Mouse (Mus musculus) G1E (cell line): Measurements from ENCODE around the gene Fam160a1. TPM values are rescaled to one million over a fixed set of nuclear protein-coding genes. Genes with fewer than 3 reads are reported as not detected.

ENCODE experiments used
- ATAC-seq: 2 replicates; pipeline ENCODE4 v1.8.0; 2016; ENCODE audit warnings: mild to moderate bottlenecking; ENCODE audit not compliant: insufficient number of reproducible peaks, poor library complexity, low FRiP score, severe bottlenecking; ENCODE audit errors: extremely low read depth
- DNase-seq: peaks from one replicate; pipeline ENCODE4 v3.0.0; 2012; ENCODE audit warnings: low spot score
- H3K27me3 ChIP-seq: 2 replicates; pipeline ENCODE4 v1.6.1; 2012; ENCODE audit warnings: mild to moderate bottlenecking, low read length, inconsistent platforms; ENCODE audit not compliant: insufficient read depth
- H3K36me3 ChIP-seq: replicated peaks from 2 replicates; pipeline ENCODE3; 2012; ENCODE audit warnings: mild to moderate bottlenecking, inconsistent platforms
- H3K4me1 ChIP-seq: 2 replicates; pipeline ENCODE4 v1.6.1; 2012; ENCODE audit warnings: low read depth, low read length, inconsistent platforms, mixed read lengths; ENCODE audit not compliant: insufficient read depth
- H3K4me3 ChIP-seq: 2 replicates; pipeline ENCODE4 v1.5.1; 2012; ENCODE audit warnings: low read depth, mild to moderate bottlenecking, inconsistent platforms, low read length, moderate library complexity, mixed read lengths
- H3K9me3 ChIP-seq: replicated peaks from 2 replicates; pipeline ENCODE4 v1.6.1; 2012; ENCODE audit warnings: inconsistent platforms
- CTCF ChIP-seq: IDR thresholded peaks from 2 replicates; pipeline ENCODE4 v1.5.1; 2012; ENCODE audit warnings: low read depth, low read length, inconsistent platforms, mixed read lengths
- GATA1 ChIP-seq: IDR thresholded peaks from 2 replicates; pipeline ENCODE4 v1.6.1; 2012; ENCODE audit warnings: borderline replicate concordance, low read length, inconsistent platforms, mixed read lengths
- GATA2 ChIP-seq: IDR thresholded peaks from 2 replicates; pipeline ENCODE4 v1.6.1; 2012; ENCODE audit warnings: low read depth, low read length, inconsistent platforms, borderline replicate concordance
- POLR2AphosphoS5 ChIP-seq: IDR thresholded peaks from 2 replicates; pipeline ENCODE4 v1.6.1; 2012; ENCODE audit warnings: low read depth, low read length, inconsistent platforms; ENCODE audit not compliant: insufficient replicate concordance
- TAL1 ChIP-seq: conservative IDR thresholded peaks from 2 replicates; pipeline ENCODE4 v1.6.1; 2012; ENCODE audit warnings: low read depth, low read length, inconsistent platforms, mixed read lengths
- polyA plus RNA-seq: library from polyadenylated mRNA; stranded (reverse); fragments of >175 nt; gene quantifications from 2 replicates; pipeline ENCODE4 v1.2.3, GENCODE M21; 2012
- total RNA-seq, 2 experiments: library from RNA; stranded (forward) in 1 of 2; stranded (reverse) in 1 of 2; fragments of 200-1000 nt in 1 of 2; fragments of >200 nt in 1 of 2; fragmentation: Nextera tagmentation in 1 of 2; gene quantifications; 2 replicates each; pipeline ENCODE4 v1.2.3; 2014 to 2017

Gene Fam160a1
- total and polyA plus RNA-seq, 3 experiments = 0.16 TPM; not detected in 2

- no peak for TF ChIP-seq CTCF
- no peak for TF ChIP-seq POLR2AphosphoS5
- no peak for TF ChIP-seq GATA2
- no peak for TF ChIP-seq TAL1
- no peak for TF ChIP-seq GATA1
- DNase-seq (no peak), ATAC-seq (no peak)
- H3K4me3 ChIP-seq = no peak overlapping the region
- H3K9me3 ChIP-seq = no peaks in the 10 kb centered on the region
- no peaks in the 10 kb centered on the region for H3K4me1 ChIP-seq
- no peaks in the 10 kb centered on the region for H3K27me3 ChIP-seq
- H3K36me3 ChIP-seq = no peaks in the 10 kb centered on the region
These were observed 40.0 kb upstream of the Fam160a1 start for GRCm38 (mm10) chr3:85857083-85857482.

DNA sequence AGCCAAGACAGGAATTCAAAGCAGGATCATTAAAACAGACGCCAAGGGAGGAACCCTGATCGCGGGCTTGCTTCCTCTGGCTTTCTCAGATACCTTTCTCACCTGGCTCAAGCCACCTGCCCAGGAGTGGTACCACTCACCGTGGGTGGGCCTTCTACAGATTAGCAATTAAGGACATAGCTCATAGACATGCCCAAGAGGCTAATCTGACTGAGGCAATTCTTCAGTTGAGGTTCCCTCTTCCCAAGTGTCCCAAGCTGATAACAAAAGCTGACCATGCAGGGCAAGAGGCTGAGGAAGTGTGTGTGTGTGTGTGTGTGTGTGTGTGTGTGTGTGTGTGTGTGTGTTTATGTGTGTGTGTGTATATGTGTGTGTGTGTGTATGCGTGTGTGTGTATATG lies 38.9 kb upstream of the Fam160a1 start:
- no peaks in the 10 kb centered on the region for H3K9me3 ChIP-seq
- no peaks in the 10 kb centered on the region for H3K27me3 ChIP-seq
- H3K36me3 ChIP-seq = no peaks in the 10 kb centered on the region
- no peak for TF ChIP-seq POLR2AphosphoS5
- no peak for TF ChIP-seq GATA2
- no peak for TF ChIP-seq CTCF
- TF ChIP-seq TAL1 = no peak
- TF ChIP-seq GATA1 = no peak
- ATAC-seq = no peak
- no peaks in the 10 kb centered on the region for H3K4me1 ChIP-seq
- DNase-seq = no peak
- H3K4me3 ChIP-seq = no peak overlapping the region

- TF ChIP-seq GATA1 (no peak), GATA2 (no peak), POLR2AphosphoS5 (no peak), TAL1 (no peak), CTCF (no peak)
- DNase-seq = no peak
- no peaks in the 10 kb centered on the region for H3K27me3 ChIP-seq
- H3K36me3 ChIP-seq = no peaks in the 10 kb centered on the region
- ATAC-seq = no peak
- H3K4me1 ChIP-seq = no peaks in the 10 kb centered on the region
- no peaks in the 10 kb centered on the region for H3K9me3 ChIP-seq
- H3K4me3 ChIP-seq = no peak overlapping the region
These were observed 38.0 kb upstream of the Fam160a1 start for GRCm38 (mm10) chr3:85855043-85855442.

DNA sequence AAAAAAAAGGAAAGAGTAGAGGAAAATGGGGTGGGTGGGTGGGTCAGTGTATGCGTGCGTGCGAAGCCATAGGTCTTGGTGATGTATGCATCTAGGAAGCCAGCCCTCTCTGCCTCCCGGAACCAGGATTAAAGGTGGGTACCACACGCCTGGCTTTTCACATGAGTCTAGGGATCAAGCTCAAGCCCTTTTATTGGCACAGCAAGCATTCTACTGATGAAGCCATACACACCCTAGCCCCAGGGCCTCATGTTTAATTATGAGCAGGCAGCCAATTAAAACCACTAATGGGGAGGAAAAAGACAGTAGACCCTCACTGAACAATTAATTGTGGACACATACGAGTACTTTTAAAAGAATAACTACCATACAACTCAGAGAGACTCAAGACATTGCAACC lies 37.1 kb upstream of the Fam160a1 start:
- Histone ChIP-seq H3K4me3 (no peak overlapping the region), H3K27me3 (no peaks in the 10 kb centered on the region), H3K4me1 (no peaks in the 10 kb centered on the region), H3K9me3 (no peaks in the 10 kb centered on the region), H3K36me3 (no peaks in the 10 kb centered on the region)
- ATAC-seq (no peak), DNase-seq (no peak)
- TF ChIP-seq TAL1 (no peak), CTCF (no peak), GATA2 (no peak)

GRCm38 (mm10) chr3:85853715-85854114 lies 36.6 kb upstream of the Fam160a1 start:
- TF ChIP-seq CTCF (no peak), GATA2 (no peak), POLR2AphosphoS5 (no peak), GATA1 (no peak), TAL1 (no peak)
- DNase-seq = no peak
- H3K4me3 ChIP-seq = no peak overlapping the region
- no peaks in the 10 kb centered on the region for H3K4me1 ChIP-seq
- no peaks in the 10 kb centered on the region for H3K9me3 ChIP-seq
- H3K36me3 ChIP-seq = no peaks in the 10 kb centered on the region
- no peaks in the 10 kb centered on the region for H3K27me3 ChIP-seq
- no peak for ATAC-seq

- DNase-seq (no peak), ATAC-seq (no peak)
- no peaks in the 10 kb centered on the region for H3K36me3 ChIP-seq
- no peak for TF ChIP-seq POLR2AphosphoS5
- TF ChIP-seq GATA2 = no peak
- TF ChIP-seq TAL1 = no peak
- no peak for TF ChIP-seq CTCF
- TF ChIP-seq GATA1 = no peak
- no peaks in the 10 kb centered on the region for H3K4me1 ChIP-seq
- H3K27me3 ChIP-seq = no peaks in the 10 kb centered on the region; the same call in 1 of the 2 replicates
- no peaks in the 10 kb centered on the region for H3K9me3 ChIP-seq
- H3K4me3 ChIP-seq = no peak overlapping the region
These were observed 33.0 kb upstream of the Fam160a1 start for GRCm38 (mm10) chr3:85850079-85850478.
